Mouse (Mus musculus) heart, postnatal 4 days (tissue): ENCODE data around the gene Ifitm5. TPM values are rescaled to one million over a fixed set of nuclear protein-coding genes. Genes with fewer than 3 reads are reported as not detected.
"Not testable (repeated sequence)": the region's sequence is repeated elsewhere in the genome, so short reads cannot be mapped to it uniquely, and the experiment has no call there.

Source experiments
- DNase-seq: peaks from one replicate; pipeline ENCODE4 v3.0.0; 2021
- total RNA-seq, 2 experiments: library from RNA; stranded (reverse); gene quantifications; 2 replicates each; pipeline ENCODE4 v1.2.3; 2021

Ifitm5 gene
- total RNA-seq, result 1 to 10 TPM in 1 of 2 experiments, under 1 TPM in 1; 0.72 to 1.4 TPM

GRCm38 (mm10) chr7:140949824-140950530 lies at the start of gene Ifitm5:
TSS of gene Ifitm5 (minus strand) at chr7:140950291.
- no peak for DNase-seq

GRCm38 (mm10) chr7:140998853-140999700 lies 49.0 kb upstream of the Ifitm5 start:
- DNase-seq, result no peak

- DNase-seq, result no peak
Measured at GRCm38 (mm10) chr7:140997817-140998216, 47.7 kb upstream of the Ifitm5 start.

- no peak for DNase-seq
Measured at GRCm38 (mm10) chr7:140991117-140991689, 41.1 kb upstream of the Ifitm5 start.

GRCm38 (mm10) chr7:140990622-140991021 lies 40.5 kb upstream of the Ifitm5 start:
- DNase-seq, result no peak

GRCm38 (mm10) chr7:140990185-140990584 lies 40.1 kb upstream of the Ifitm5 start:
- DNase-seq, result no peak

GRCm38 (mm10) chr7:140989022-140989421 lies 38.9 kb upstream of the Ifitm5 start:
- DNase-seq, result no peak

GRCm38 (mm10) chr7:140987182-140988138 lies 37.4 kb upstream of the Ifitm5 start:
- DNase-seq, result no peak

GRCm38 (mm10) chr7:140982971-140983370 lies 32.9 kb upstream of the Ifitm5 start:
- no peak for DNase-seq

- no peak for DNase-seq
Measured at GRCm38 (mm10) chr7:140981704-140982103, 31.6 kb upstream of the Ifitm5 start.

- DNase-seq, result not testable (repeated sequence)
Measured at GRCm38 (mm10) chr7:140976720-140977119, 26.6 kb upstream of the Ifitm5 start.

- no peak for DNase-seq
Measured at GRCm38 (mm10) chr7:140975465-140975864, 25.4 kb upstream of the Ifitm5 start.

GRCm38 (mm10) chr7:140974940-140975339 lies 24.8 kb upstream of the Ifitm5 start:
- no peak for DNase-seq

- no peak for DNase-seq
Measured at GRCm38 (mm10) chr7:140973396-140974165, 23.5 kb upstream of the Ifitm5 start.

GRCm38 (mm10) chr7:140971479-140972171 lies 21.5 kb upstream of the Ifitm5 start:
- DNase-seq, result peak; percentile 48

- no peak for DNase-seq
Measured at GRCm38 (mm10) chr7:140970931-140971330, 20.8 kb upstream of the Ifitm5 start.

GRCm38 (mm10) chr7:140968710-140969109 lies 18.6 kb upstream of the Ifitm5 start:
- not testable (repeated sequence) for DNase-seq

GRCm38 (mm10) chr7:140967862-140968591 lies 17.9 kb upstream of the Ifitm5 start:
- no peak for DNase-seq

- no peak for DNase-seq
Measured at GRCm38 (mm10) chr7:140966921-140967320, 16.8 kb upstream of the Ifitm5 start, which contains the start of gene Ifitm1. TSS of gene Ifitm1 (plus strand) at chr7:140967221.

GRCm38 (mm10) chr7:140962733-140963132 lies 12.6 kb upstream of the Ifitm5 start:
- no peak for DNase-seq
